In the genomic region with DNA sequence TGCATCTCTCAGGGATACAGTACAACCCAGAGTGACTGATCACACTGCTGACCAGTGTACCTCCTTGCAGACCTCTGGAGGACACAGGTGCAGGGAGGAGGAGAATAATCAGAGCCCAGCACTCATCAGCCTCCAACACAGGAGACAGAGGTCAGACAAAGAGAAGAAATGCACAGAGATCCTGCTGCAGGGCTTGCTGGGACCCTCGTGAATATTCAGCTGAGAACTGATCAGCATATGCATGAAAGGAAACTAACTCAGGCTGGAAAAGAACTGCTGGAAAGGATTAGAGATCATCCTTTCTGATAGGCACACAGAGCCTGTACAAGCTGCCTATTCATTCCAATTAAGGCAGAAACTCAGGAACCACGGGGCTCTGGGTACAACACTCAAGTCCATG, we compare ENCODE assay signal across 14 mouse cellular contexts.
DNase-seq lines count a peak whose midpoint lies in the region; ATAC-seq and TF ChIP-seq lines count a peak whose summit lies in the region.
"Had no signal": no experiment of that assay in that cellular context is flagged by ENCODE, and none has a peak within 500 bp of the region (broad histone marks: within the 10 kb centered on the region; RNA-seq: fewer than 3 reads in every experiment).

No protein-coding gene starts in this region.

- no peaks in the 10 kb centered on the region for H3K36me3 ChIP-seq in heart, embryonic 11.5 days (ENCODE audit: control insufficient read depth, insufficient read depth, low read length)
- H3K36me3 ChIP-seq in embryonic facial prominence, embryonic 10.5 days (replicated peaks) = no peaks in the 10 kb centered on the region
- H3K36me3 ChIP-seq in hindbrain, embryonic 10.5 days = no peaks in the 10 kb centered on the region
- no peaks in the 10 kb centered on the region for H3K36me3 ChIP-seq in midbrain, embryonic 14.5 days (ENCODE audit: control insufficient read depth, insufficient read depth, low read length)
- no peaks in the 10 kb centered on the region for H3K36me3 ChIP-seq in intestine, postnatal 0 days (ENCODE audit: control insufficient read depth, insufficient read depth)
- H3K36me3 ChIP-seq: embryonic facial prominence, embryonic 15.5 days had no signal

- H3K4me1 ChIP-seq in heart, embryonic 11.5 days (ENCODE audit: control insufficient read depth, insufficient read depth, low read length) = no peaks in the 10 kb centered on the region
- H3K4me1 ChIP-seq in embryonic facial prominence, embryonic 10.5 days = peaks cover 8% of the 10 kb centered on the region; the same call in 1 of the 2 replicates
- H3K4me1 ChIP-seq in hindbrain, embryonic 10.5 days (replicated peaks) = peaks cover 8% of the 10 kb centered on the region
- peaks cover 18% of the 10 kb centered on the region; the same call in 1 of the 2 replicates for H3K4me1 ChIP-seq in midbrain, embryonic 14.5 days (ENCODE audit: control insufficient read depth, insufficient read depth, low read length)
- H3K4me1 ChIP-seq in intestine, postnatal 0 days (replicated peaks; ENCODE audit: control insufficient read depth, insufficient read depth, low read length) = no peaks in the 10 kb centered on the region

- no peaks in the 10 kb centered on the region for H3K9me3 ChIP-seq in heart, embryonic 11.5 days (replicated peaks; ENCODE audit: control insufficient read depth, low read length)
- H3K9me3 ChIP-seq in embryonic facial prominence, embryonic 10.5 days = no peaks in the 10 kb centered on the region
- no peaks in the 10 kb centered on the region for H3K9me3 ChIP-seq in hindbrain, embryonic 10.5 days
- H3K9me3 ChIP-seq in midbrain, embryonic 14.5 days (ENCODE audit: control insufficient read depth, low read length) = no peaks in the 10 kb centered on the region
- H3K9me3 ChIP-seq in intestine, postnatal 0 days (ENCODE audit: control insufficient read depth) = no peaks in the 10 kb centered on the region
- H3K9me3 ChIP-seq: embryonic facial prominence, embryonic 15.5 days had no signal

- H3K4me3 ChIP-seq in heart, embryonic 11.5 days (ENCODE audit: low read depth, low read length) = no peak overlapping the region
- H3K4me3 ChIP-seq in embryonic facial prominence, embryonic 10.5 days = no peak overlapping the region
- H3K4me3 ChIP-seq in hindbrain, embryonic 10.5 days = no peak overlapping the region
- H3K4me3 ChIP-seq in midbrain, embryonic 14.5 days (replicated peaks; ENCODE audit: low read depth, low read length) = no peak overlapping the region
- H3K4me3 ChIP-seq in intestine, postnatal 0 days (ENCODE audit: low read depth, low read length) = no peak overlapping the region
- H3K4me3 ChIP-seq: embryonic facial prominence, embryonic 15.5 days had no signal

- no peak overlapping the region for H3K9ac ChIP-seq in heart, embryonic 11.5 days (ENCODE audit: low read depth, low read length)
- H3K9ac ChIP-seq in midbrain, embryonic 14.5 days (replicated peaks; ENCODE audit: low read length) = no peak overlapping the region
- H3K9ac ChIP-seq in intestine, postnatal 0 days (ENCODE audit: low read depth, low read length) = no peak overlapping the region
- H3K9ac ChIP-seq: embryonic facial prominence, embryonic 15.5 days had no signal

- H3K4me2 ChIP-seq in heart, embryonic 11.5 days = no peak overlapping the region
- no peak overlapping the region for H3K4me2 ChIP-seq in midbrain, embryonic 14.5 days (ENCODE audit: low read length)
- no peak overlapping the region for H3K4me2 ChIP-seq in intestine, postnatal 0 days (replicated peaks; ENCODE audit: low read depth)
- H3K4me2 ChIP-seq: embryonic facial prominence, embryonic 15.5 days had no signal

- peak; percentile 75 for DNase-seq in heart, adult 11 months
- peak; percentile 11 for DNase-seq in embryonic facial prominence, embryonic 10.5 days (ENCODE audit: low spot score)
- DNase-seq in hindbrain, embryonic 10.5 days (ENCODE audit: low spot score) = no peak
- DNase-seq in midbrain, embryonic 14.5 days = peak; percentile 78
- DNase-seq in gastrocnemius, postnatal 4 days (ENCODE audit: low spot score in 2 of 2) = no peak
- DNase-seq in cerebellum, postnatal 4 days (ENCODE audit: low spot score in 2 of 2) = no peak
- DNase-seq: adrenal gland, postnatal 10 days; gastrocnemius, postnatal 14 days; lung, adult 18-20 months; right cerebral cortex, adult 18-20 months; thymus, adult 18-20 months had no signal

- H3K27ac ChIP-seq in heart, embryonic 11.5 days (ENCODE audit: low read depth, low read length) = no peak overlapping the region
- H3K27ac ChIP-seq in embryonic facial prominence, embryonic 10.5 days (replicated peaks) = peak overlapping the region; percentile 67
- H3K27ac ChIP-seq in hindbrain, embryonic 10.5 days = peak overlapping the region; percentile 80
- peak overlapping the region; percentile 81 for H3K27ac ChIP-seq in midbrain, embryonic 14.5 days (replicated peaks; ENCODE audit: low read depth, low read length)
- no peak overlapping the region for H3K27ac ChIP-seq in intestine, postnatal 0 days (ENCODE audit: low read depth, low read length)
- H3K27ac ChIP-seq: embryonic facial prominence, embryonic 15.5 days had no signal

- 33% methylated on average over 2 of the region's 2 CpGs for WGBS in heart, embryonic 11.5 days (ENCODE audit: insufficient replicate concordance)
- 13% methylated on average over 2 of the region's 2 CpGs for WGBS in embryonic facial prominence, embryonic 10.5 days
- 25% methylated on average over 2 of the region's 2 CpGs for WGBS in hindbrain, embryonic 10.5 days
- WGBS in midbrain, embryonic 14.5 days = 5% methylated on average over 2 of the region's 2 CpGs
- WGBS in intestine, postnatal 0 days = 42% methylated on average over 2 of the region's 2 CpGs

- no peaks in the 10 kb centered on the region for H3K27me3 ChIP-seq in heart, embryonic 11.5 days (ENCODE audit: control insufficient read depth, insufficient read depth, low read length)
- H3K27me3 ChIP-seq in embryonic facial prominence, embryonic 10.5 days (replicated peaks; ENCODE audit: low read depth, poor library complexity, severe bottlenecking) = no peaks in the 10 kb centered on the region
- no peaks in the 10 kb centered on the region for H3K27me3 ChIP-seq in hindbrain, embryonic 10.5 days (ENCODE audit: insufficient read depth, poor library complexity, severe bottlenecking)
- H3K27me3 ChIP-seq in midbrain, embryonic 14.5 days (ENCODE audit: control insufficient read depth, insufficient read depth, low read length) = no peaks in the 10 kb centered on the region
- no peaks in the 10 kb centered on the region for H3K27me3 ChIP-seq in intestine, postnatal 0 days (replicated peaks; ENCODE audit: control insufficient read depth, insufficient read depth, low read length)
- H3K27me3 ChIP-seq: embryonic facial prominence, embryonic 15.5 days had no signal

- no peak for ATAC-seq in heart, embryonic 11.5 days (replicated peaks; ENCODE audit: insufficient number of reproducible peaks, low FRiP score, low TSS enrichment)
- peak; percentile 86 for ATAC-seq in midbrain, embryonic 14.5 days (ENCODE audit: low FRiP score, low TSS enrichment)
- no peak for ATAC-seq in intestine, postnatal 0 days

- no peak for TF ChIP-seq CTCF in intestine, postnatal 0 days (IDR thresholded peaks at IDR 0.05; ENCODE audit: low read depth)

Comparison
In these comparisons a context has a peak if more than half of its experiments do, and no peak if none do; other contexts are left out.
1. DNase-seq: peak in heart, adult 11 months (single experiment), embryonic facial prominence, embryonic 10.5 days (single experiment) and midbrain, embryonic 14.5 days (single experiment); none in hindbrain, embryonic 10.5 days (single experiment), gastrocnemius, postnatal 4 days (0 of 2) and cerebellum, postnatal 4 days (0 of 2).
2. H3K27ac ChIP-seq: peak in embryonic facial prominence, embryonic 10.5 days (single experiment), hindbrain, embryonic 10.5 days (single experiment) and midbrain, embryonic 14.5 days (single experiment); none in heart, embryonic 11.5 days (single experiment) and intestine, postnatal 0 days (single experiment).